Mouse (Mus musculus) heart, postnatal 0 days (tissue): ENCODE measurements at regions not wholly inside any gene's neighbourhood (a gene's known extent, or its start where the extent isn't known, plus 50 kb on each side); places are given as distances from the start of the nearest gene placed in this dataset.

Experiments used
- CTCF ChIP-seq: IDR thresholded peaks from 2 replicates; pipeline ENCODE4 v1.5.1; 2016; ENCODE audit warnings: antibody characterized with exemption, control low read depth, low read depth
- EP300 ChIP-seq: IDR thresholded peaks from 2 replicates; pipeline ENCODE4 v1.6.1; 2016; ENCODE audit warnings: antibody characterized with exemption, low read depth

GRCm38 (mm10) chrX:142464756-142465155 lies 74.4 kb upstream of the Acsl4 start:
- TF ChIP-seq EP300 (no peak), CTCF (no peak)
